Mouse (Mus musculus) frontal cortex, postnatal 14 days (tissue): ENCODE measurements around the gene Gm42421.

Experiments used
- DNase-seq, 2 experiments: peaks; one replicate each; pipeline ENCODE4 v3.0.0; 2022; ENCODE audit warnings: low spot score in 2 of 2

Gene Gm42421

DNA sequence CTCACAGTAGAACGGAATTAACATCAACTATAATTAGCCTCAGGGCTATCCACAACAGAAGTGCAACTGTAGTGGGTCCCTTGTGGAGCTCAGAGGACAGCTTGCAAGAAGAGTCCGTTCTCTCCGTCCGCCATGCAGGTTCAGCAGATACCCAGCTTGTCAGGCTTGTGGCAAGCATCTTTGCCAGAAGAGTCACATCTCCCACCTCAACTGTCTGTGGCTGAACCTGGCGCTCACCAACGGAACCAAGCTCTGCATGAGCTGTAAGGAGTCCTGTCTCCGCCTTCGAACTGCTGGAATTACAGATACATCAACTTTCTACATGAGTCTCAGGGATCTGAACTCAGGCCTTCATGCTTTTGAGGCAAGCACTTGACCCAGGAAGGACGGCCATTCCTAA, 8.2 kb downstream of the Gm42421 start:
- DNase-seq = no peak

DNA sequence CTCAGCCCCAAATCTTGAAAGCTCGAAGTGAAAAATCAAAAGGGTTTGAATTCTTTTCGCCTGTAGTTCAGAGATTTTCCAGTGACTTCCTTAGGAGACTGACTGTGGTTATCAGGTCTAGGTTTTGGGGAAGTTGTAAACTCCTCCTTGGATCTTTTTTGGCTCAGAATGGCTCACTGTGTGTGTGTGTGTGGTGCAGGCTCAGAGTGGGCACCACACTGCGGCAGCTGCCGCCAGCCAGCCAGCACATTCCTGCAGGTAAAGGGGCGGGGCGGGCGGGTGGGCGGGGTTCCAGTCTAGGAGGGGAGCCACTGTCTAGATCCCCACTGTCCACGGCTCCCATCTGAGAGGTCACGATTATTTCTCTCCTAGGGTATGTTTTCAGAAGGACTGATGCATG, 13.6 kb downstream of the Gm42421 start:
- DNase-seq = no peak

DNA sequence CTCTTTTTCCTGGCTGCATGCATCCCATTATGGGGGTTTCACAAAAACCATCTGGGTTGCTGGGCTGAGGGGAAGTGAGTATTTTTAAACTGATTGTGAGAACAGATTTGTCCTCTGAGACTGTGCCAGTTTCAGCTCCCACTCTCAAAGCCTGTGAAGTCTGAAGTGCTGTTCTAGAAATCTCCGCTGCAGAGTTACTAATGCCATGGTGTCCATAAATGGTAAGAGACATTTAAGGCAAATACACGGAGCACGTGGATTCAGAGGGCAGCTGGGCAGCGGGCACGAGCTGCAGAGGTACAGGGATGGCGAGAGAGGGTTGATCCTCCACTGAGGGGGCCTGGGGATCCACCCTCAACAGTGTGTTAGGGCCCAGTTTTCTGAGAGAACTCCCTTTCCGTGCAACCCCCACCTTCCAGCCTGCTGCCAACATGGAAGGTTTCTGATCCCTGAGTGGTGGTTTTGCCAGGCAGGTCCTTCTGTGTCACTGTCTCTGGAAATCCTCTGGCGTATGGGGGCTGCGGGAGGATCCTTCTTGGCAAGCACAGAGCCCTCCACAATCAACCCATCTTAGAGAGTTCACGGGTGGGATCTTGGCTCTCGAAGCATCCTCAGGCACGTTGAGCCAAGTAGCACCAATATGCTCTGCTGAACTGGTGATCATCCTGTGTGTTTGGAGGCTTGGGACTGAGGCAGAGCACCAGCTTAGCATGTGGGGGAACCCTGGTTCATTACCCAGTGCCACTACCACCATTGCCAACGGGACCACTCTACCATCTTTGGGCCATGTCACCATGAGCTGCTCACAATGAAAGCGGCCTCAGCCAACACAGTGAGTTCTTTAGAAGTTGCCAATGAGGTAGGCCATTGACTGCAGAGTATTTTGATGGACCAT, 15.5 kb downstream of the Gm42421 start:
- peak; percentile 63 to 79 for DNase-seq

DNA sequence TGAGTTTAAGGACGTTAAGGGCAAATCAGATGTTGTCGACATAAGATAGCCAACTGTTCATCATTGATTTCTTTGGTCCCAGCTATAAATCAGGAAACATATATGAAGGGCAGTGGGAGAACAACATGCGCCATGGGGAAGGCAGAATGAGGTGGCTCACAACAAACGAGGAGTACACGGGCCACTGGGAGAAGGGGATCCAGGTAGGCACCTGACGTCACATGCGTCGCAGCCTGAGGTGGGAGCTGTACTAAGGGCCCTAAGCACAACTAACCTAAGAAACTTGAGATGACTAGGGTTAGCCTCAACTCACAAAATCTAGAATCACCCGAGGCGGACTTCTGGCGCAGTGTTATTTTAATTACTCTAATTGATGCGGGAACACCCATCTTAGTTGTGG, 20.4 kb downstream of the Gm42421 start:
- no peak for DNase-seq

DNA sequence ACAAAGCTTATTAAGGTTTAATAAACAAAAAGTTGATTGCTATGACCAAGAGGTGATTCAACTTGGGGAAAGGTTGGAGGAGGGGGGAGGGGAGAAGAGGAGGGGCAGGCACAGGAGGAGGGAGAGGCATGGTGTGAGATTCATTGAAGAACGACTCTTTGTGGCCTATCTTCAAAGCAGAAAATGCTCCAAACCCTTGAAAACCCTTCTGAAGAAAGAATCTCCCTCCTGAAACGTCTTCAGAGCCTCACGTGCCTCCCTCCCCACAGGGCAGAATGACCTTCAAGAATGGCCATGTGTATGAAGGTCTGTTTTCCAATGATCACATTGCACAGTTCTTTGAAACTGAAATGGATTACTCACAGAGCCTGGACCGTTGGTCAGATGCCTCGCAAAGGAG, 22.0 kb downstream of the Gm42421 start:
- DNase-seq = no peak

DNA sequence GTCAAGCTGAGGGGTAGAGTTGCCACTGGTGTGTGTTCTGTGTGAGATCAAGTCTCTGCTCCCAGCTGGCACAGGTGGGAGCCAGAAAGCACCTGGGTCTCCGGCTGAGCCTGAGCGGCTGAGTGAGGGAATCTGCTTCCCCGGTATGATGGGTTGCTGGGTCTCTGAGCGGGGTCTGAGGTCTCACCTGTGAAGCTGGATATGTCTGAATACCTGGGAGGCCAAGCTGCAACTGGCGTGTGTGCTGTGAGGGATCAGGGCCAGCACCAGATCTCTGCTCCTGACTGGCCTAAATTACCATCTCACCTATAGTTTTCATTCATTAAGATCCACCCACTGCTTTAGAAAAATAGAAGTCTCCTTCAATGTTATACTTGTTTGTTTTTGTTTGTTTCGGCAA, 29.1 kb downstream of the Gm42421 start:
- no peak for DNase-seq

DNA sequence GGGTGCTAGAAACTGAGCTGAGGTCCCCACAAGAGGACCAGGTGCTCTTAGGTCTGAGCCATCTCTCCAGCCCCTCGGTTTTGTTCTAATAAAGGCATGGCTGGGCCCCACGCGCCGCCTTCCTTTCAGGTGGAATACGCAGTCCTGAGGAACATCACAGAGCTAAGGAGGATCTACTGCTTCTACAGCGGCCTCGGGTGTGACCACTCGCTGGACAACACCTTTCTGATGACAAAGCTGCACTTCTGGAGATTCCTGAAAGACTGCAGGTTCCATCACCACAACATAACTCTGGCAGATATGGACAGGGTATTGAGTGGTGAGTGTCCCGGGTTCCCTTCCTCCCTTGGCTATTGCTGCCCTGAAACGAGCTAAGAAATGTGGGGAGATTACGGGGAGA, 31.6 kb downstream of the Gm42421 start:
- DNase-seq = no peak

DNA sequence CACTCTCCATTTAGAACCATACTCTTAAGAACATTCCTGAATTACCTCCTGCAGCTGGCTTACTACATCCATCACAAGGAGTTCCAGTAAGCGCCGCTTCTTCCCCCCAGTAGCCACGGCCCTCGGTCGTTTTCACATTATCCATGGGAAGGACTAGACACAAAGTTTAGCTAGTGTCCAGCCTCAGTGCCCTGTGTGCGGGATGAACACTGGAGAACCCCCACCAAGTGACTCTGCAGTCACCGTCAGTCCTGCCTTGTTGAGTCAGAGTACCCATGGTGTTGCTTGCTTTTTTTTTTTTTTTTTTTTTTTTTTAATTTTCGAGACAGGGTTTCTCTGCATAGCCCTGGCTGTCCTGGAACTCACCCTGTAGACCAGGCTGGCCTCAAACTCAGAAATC, 33.2 kb downstream of the Gm42421 start:
- no peak for DNase-seq

DNA sequence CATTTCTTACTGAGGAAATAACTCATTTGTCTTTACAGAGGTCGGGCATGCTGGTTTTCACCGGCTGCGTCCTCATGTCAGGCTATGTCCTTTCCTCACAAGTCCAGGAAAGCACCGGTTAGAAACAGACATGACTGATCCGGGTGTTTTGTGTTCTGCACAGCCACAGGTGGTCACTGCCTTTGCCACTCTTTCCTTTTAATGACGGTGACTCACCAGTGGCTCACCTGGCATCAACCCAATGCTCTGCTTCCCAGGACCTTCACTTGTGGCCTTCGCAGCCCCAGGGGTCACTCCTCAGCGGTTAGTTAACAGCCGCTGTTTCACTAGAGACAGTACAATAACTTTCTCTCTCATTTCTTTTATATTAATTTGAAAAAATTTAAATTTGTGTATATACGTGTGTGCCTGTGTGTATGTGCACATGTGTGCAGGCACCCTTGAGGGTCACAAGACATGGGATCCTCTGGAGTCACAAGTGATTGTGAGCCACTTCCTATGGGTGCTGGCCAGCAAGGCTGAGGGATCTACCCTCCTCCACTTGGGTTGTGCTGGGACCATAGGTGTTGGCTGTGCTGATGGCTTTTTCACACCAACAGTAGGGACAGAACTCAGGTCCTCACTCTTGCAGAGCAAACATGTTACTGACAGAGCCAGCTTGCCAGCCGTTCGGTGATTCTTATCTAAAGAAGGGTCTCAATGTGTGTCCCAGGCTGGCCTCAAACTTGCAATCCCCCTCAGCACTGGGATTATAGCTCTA, 37.8 kb downstream of the Gm42421 start:
- no peak for DNase-seq

DNA sequence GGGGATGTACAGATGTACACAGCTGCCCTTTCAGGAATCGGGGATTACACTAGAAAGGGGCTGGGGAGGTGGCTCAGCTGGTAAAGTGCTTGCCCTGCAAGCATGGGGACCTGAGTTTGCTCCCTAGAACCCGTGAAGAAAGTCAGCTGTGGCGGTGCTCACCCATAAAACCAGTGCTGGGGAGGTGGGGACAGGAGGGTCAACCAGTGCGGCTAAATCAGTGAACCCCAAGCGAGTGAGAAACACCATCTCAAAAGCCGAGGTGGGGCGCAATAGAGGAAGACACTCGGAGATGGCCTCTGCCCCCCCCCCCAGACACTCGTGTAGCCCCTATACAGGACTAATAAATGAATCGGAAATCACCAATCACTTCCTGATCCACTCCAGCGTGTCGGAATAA, 38.7 kb downstream of the Gm42421 start:
- DNase-seq = no peak

DNA sequence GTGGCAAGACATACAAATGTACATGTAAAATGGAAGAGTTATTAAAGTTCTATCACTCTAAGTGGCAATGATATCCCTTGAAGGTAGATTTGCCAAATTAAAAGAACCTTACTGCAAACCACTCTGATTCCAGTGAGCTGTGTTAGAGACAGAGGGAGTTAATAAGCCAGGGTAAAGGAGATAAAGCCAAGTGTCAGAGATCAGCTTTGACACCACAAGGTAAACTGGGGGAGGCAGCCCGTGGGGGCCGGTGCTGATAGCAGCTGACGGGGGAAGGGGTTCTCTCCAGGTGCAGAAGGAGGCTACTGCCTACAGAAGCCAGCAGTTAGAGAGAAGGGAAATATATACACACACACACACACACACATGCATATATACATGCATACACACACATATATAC, 44.7 kb downstream of the Gm42421 start:
- no peak for DNase-seq

DNA sequence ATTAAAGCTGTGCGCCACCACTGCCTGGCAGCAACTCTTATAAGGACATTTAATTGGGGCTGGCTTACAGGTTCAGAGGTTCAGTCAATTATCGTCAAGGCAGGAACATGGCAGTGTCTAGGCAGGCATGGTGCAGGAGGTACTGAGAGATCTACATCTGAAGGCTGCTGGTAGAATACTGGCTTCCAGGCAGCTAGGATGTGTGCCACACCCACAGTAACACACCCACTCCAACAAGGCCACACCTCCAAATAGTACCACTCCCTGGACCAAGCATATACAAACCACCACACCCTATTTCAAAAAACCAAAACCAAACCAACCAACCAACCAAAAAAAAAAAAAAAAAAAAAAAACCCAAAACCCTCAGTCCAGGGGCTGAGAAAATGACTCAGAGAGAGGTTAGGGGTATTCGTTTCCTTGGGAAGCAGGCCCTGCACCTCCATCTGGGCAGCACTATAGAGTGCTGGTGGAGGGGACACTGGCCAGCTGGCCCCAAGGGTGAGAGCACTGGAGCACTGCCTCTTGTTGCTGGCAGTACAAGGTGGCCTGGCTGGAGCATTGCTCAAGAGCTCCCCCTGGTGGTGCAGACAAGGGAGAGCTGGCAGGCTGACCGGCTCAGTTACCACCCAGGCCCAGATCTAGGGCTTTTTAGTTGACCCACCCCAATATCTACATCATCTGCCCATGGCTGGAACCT, 47.1 kb downstream of the Gm42421 start:
- peak; percentile 22 to 25 for DNase-seq

DNA sequence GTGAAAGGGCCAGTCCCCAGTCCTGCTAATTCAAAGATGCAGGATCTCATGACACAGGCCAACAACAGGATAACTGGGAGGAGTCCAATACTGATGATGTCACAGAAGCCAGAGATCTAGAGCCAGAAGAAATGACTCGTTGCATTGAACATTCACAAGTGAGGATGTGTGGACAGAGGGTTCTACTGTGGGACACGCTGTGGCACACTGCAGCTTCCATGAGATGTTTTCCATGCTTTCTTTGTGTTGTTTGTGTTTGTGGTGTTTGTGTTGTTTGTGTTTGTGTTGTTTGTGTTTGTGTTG, 47.6 kb downstream of the Gm42421 start:
- DNase-seq = no peak

DNA sequence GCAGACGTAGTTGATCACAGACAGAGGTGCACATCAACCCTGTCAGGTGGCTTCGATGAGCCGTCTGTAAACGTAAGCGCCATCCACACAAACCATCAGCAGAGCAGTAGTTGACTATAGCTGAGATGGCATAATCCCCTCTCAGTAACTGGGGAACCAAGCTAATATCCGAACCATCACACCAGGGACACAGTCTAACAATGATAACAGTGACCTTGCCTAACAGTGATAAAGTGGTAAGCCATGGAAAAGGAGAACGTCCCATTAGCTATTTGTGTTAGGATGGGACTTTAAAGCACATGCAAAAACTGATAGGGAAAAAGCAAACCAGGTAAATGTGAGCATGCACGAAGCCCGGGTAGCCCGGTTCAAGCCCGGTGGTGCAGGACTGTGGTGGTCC, 48.3 kb downstream of the Gm42421 start:
- no peak for DNase-seq

DNA sequence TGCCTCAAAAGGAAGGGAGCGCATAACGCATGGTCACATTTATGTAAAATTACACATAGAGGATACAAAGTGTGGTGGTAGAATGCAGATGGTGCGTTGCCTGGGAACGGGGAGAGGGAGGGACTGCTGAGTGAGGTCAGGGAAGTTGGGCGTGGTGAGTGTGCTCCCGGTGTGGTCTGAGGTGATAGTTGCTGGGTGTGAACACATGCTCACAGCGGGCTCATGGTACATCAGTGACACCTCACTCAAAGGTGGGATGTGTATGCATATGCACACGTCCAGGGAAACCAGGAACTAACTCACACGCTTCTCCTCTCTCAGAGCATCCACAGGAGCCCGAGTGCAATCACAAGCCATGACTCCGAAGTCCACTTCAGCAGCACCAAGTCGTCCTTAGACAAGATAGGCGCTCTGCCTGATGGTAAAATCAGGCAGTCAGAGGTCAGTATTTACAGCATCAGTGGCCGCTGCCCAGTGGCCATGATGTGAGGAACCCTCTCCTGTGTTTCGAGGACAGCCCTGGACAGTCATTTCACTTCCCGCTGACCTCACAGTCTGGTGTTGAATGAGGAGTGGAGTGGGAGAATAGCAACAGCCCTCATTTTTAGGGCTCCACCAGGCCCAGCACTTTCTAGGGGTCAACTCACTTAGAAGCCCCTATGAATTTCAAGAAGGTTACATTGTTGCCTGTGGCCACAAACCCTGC, 48.9 kb downstream of the Gm42421 start:
- no peak for DNase-seq

DNA sequence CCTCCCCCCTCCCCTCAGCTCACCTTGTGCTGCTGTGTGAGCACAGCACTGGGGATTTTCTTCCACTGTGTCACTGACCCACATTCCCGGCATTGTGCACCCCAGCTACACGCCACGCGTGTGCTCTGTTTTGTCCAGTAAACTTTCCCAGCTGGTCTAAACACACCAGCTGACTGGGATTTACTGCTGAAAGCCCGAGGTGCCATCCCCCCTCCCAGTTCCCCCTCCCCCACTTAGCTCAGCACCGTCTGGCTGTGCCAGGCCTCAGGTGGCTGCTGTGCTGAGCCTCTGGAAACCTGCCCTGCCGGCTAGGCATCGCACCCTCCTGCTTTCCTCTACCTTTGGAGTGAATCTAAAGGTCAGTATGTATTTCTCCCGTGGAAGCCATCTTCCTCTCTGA, 52.9 kb downstream of the Gm42421 start:
- no peak for DNase-seq

DNA sequence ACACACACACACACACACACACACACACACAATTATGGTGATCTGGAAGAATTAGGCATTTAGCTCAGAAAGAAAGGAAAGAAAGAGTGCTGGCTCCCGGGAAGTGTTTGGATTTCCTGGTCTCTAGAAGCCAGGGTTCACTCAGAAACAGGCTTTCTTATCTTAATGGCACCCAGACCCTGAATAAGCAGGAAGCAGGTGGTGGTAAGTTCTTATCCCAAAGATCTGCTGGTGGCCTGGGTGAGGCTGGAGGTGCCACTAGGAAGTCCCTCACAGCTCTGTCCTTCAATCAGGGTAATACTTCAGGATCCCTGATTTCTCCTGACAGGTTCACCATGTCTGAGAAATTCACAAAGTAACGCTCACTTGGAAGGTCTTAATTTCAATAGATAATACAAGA, 54.4 kb downstream of the Gm42421 start:
- no peak for DNase-seq

DNA sequence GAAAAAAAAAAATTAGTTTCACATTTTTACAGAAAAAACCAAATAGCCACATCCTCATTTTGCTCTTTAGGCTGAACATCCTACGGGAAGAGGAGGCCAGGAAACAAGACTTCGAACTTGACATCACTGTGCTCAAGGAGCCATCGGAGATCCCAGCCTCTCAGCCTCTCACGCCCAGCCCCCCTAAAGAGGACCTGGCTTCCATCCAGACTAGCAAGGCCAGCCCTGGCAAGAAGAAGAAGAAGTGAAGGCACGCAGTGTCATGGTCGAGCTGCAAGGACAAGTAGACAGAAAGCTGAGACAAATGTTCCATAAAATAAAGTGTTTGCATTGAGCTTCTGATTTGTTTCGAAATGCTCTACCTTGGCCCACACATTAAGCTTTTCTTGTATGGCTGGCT, 57.4 kb downstream of the Gm42421 start:
- no peak for DNase-seq
